Mouse (Mus musculus): ENCODE data around the gene Meaf6.

- TF ChIP-seq POLR2A (IDR thresholded peaks at IDR 0.05; ENCODE audit: low read depth, low read length) (no peak), CTCF (IDR thresholded peaks at IDR 0.05; ENCODE audit: extremely low read depth, insufficient read length, insufficient replicate concordance, low read depth, low read length) (no peak)
Observed at GRCm38 (mm10) chr4:125101334-125101733, 16.4 kb downstream of the Meaf6 start.
